Mouse (Mus musculus) myocyte (in vitro differentiated cells): Measurements from ENCODE around the gene Bmpr1b.
A peak's percentile ranks its signal among the peaks of the same experiment; 100 is the strongest.

Experiments used
- CEBPB ChIP-seq: IDR thresholded peaks from 2 replicates; pipeline ENCODE4 v1.6.1; 2011; ENCODE audit warnings: mild to moderate bottlenecking, moderate library complexity; ENCODE audit not compliant: poor library complexity, insufficient read depth, severe bottlenecking
- E2F4 ChIP-seq: IDR thresholded peaks from one replicate; pipeline ENCODE4 v1.6.1; 2011; ENCODE audit warnings: mild to moderate bottlenecking, control low read depth, moderate library complexity; ENCODE audit not compliant: insufficient read depth
- POLR2A ChIP-seq: IDR thresholded peaks from one replicate; pipeline ENCODE4 v1.6.1; 2011; ENCODE audit warnings: low read depth, mild to moderate bottlenecking, control low read depth, moderate library complexity; ENCODE audit not compliant: insufficient read length
- POLR2AphosphoS2 ChIP-seq: IDR thresholded peaks from one replicate; pipeline ENCODE4 v1.6.1; 2011; ENCODE audit warnings: low read depth, control low read depth; ENCODE audit not compliant: insufficient read length
- USF1 ChIP-seq: IDR thresholded peaks from one replicate; pipeline ENCODE4 v1.6.1; 2011; ENCODE audit warnings: low read depth, mild to moderate bottlenecking, control low read depth, moderate library complexity

DNA sequence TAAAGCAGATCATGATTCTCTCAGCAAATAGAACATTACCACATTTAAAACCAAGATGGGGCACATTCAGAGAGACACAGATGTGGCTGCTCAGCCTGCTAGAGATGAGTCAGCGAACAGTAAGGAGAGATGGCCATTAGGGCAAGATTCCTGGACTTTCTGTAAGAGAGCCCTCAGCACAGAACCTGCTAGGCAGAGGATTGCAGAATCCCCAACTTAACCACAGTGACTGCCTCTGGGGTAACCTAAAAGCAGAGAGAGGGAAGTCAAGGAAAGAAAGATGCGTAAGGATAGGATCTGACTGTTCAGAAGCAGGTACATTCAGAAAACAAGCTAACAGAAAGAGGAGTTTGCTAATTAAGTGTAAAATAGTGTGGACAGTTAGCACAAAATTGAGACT lies 118.5 kb downstream of the Bmpr1b start:
- TF ChIP-seq USF1 (no peak), CEBPB (peak; percentile 59), POLR2A (no peak), POLR2AphosphoS2 (no peak), E2F4 (no peak)
